Mouse (Mus musculus) ovary, postnatal 36 days (tissue): ENCODE results near the gene Mast3.

Experiments
- DNase-seq: peaks from one replicate; pipeline ENCODE4 v3.0.0; 2022; ENCODE audit warnings: low spot score, mixed read lengths

Mast3 gene

GRCm38 (mm10) chr8:70743656-70744590, 60.9 kb downstream of the Mast3 start:
- no peak for DNase-seq

GRCm38 (mm10) chr8:70742981-70743655, 61.7 kb downstream of the Mast3 start:
- no peak for DNase-seq

GRCm38 (mm10) chr8:70742176-70742575, 62.7 kb downstream of the Mast3 start:
- no peak for DNase-seq

GRCm38 (mm10) chr8:70741661-70742060, 63.2 kb downstream of the Mast3 start:
- DNase-seq = no peak

- no peak for DNase-seq
Measured at GRCm38 (mm10) chr8:70738211-70738610, 66.6 kb downstream of the Mast3 start.

- DNase-seq = no peak
Measured at GRCm38 (mm10) chr8:70737705-70738104, 67.1 kb downstream of the Mast3 start.

- no peak for DNase-seq
Measured at GRCm38 (mm10) chr8:70730956-70731355, 73.9 kb downstream of the Mast3 start.

- DNase-seq = no peak
Measured at GRCm38 (mm10) chr8:70729808-70730475, 74.9 kb downstream of the Mast3 start.
